Mouse (Mus musculus) c-Kit-positive CD71-positive TER-119-positive erythroid progenitor cells, embryonic 14.5 days (primary cell): Measurements from ENCODE around the gene Ralgapa2.

ENCODE experiments used
- DNase-seq: peaks from one replicate; pipeline ENCODE4 v3.0.0-alpha.2; 2013; ENCODE audit warnings: low spot score

The Ralgapa2 gene

GRCm38 (mm10) chr2:146361076-146361475 lies 151.1 kb downstream of the Ralgapa2 start:
- DNase-seq: no peak

DNA sequence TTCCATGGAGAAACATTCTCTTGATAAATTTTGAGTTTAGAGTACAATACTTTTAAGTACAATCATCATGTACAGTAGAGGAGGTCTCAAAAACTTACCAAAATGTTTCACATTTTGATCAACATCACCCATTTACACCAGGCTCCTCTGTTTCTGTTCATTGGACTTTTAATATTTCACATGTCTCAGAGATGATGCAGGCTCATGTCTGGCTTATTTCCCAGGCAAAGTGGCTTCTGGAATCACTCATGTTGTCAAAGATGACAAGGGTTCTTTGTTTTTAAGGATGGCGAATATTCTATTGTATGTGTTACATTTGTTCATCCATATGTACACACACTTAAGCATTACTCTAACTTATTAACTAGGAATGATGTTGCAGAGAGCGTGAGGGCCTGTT lies 152.5 kb downstream of the Ralgapa2 start:
- no peak for DNase-seq

- no peak for DNase-seq
Measured at GRCm38 (mm10) chr2:146356524-146356923, 155.6 kb downstream of the Ralgapa2 start.

- no peak for DNase-seq
Measured at GRCm38 (mm10) chr2:146350230-146350629, 161.9 kb downstream of the Ralgapa2 start.

DNA sequence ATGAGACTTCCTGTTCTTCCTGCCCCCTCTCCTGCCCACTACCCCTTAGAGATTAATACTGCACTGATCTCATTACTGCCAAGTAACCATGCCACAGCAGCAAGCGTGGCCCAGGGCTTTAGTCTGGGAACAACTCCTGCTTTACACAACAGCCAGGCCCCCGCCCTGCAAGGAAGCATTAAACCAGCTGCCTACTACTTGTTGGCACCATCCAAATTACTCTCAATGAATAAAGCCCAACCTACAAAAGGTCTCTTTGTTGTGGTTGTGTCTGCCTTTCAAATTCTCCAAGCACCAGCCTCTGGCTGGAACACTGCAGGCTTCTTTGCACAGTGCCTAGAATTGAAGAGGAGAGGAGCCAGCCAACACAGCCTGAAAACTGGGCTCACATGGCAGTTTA lies 164.2 kb downstream of the Ralgapa2 start:
- no peak for DNase-seq

DNA sequence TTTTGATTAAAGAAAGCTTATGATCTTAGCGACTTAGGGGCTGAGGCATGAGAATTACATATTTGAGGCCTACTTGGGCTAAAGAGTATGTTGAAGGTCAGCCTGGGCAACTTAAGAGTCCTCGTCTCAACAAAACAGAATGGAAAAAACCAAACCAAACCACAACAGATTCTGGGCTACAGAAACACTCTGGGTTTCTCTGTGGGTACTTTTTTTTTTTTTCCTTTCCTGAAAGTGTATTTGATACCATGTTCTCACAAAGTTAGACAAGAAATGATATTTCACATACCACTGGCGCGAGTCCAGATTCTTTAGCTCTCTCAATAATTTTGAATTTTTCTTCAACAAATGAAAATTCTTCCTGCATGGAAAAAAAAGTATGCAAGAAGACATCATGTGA lies 172.1 kb downstream of the Ralgapa2 start:
- no peak for DNase-seq

GRCm38 (mm10) chr2:146337540-146337939 lies 174.6 kb downstream of the Ralgapa2 start:
- no peak for DNase-seq

GRCm38 (mm10) chr2:146331894-146332476 lies 180.2 kb downstream of the Ralgapa2 start:
- no peak for DNase-seq

GRCm38 (mm10) chr2:146330772-146331281 lies 181.3 kb downstream of the Ralgapa2 start:
- no peak for DNase-seq

GRCm38 (mm10) chr2:146330101-146330500 lies 182.0 kb downstream of the Ralgapa2 start:
- DNase-seq: no peak

- no peak for DNase-seq
Measured at GRCm38 (mm10) chr2:146326654-146327053, 185.5 kb downstream of the Ralgapa2 start.

- no peak for DNase-seq
Measured at GRCm38 (mm10) chr2:146324907-146325715, 187.0 kb downstream of the Ralgapa2 start.

GRCm38 (mm10) chr2:146324140-146324906 lies 187.8 kb downstream of the Ralgapa2 start:
- DNase-seq: no peak

- no peak for DNase-seq
Measured at GRCm38 (mm10) chr2:146323528-146323927, 188.6 kb downstream of the Ralgapa2 start.

GRCm38 (mm10) chr2:146322770-146323169 lies 189.4 kb downstream of the Ralgapa2 start:
- DNase-seq: no peak

- no peak for DNase-seq
Measured at GRCm38 (mm10) chr2:146322019-146322418, 190.1 kb downstream of the Ralgapa2 start.

DNA sequence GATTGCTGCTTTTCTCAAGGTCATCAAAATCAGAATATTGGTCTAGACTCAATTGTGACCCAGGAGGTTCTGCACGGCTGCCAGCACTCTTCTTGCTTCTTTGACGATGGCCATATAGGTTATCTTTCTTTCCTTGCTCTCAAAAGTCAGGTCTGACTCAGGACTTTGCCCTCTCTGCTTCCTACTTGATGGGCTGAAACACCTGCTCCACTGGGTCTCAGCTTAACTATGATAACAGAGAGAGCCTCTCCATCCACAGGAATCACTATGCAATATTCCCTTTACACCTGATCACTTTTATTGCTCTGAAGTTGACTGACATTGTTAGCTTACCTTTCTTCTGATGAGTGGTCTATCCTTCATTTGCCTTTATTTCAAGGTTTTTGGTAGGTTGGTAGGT lies 191.5 kb downstream of the Ralgapa2 start:
- no peak for DNase-seq

- no peak for DNase-seq
Measured at GRCm38 (mm10) chr2:146314751-146315150, 197.4 kb downstream of the Ralgapa2 start.

DNA sequence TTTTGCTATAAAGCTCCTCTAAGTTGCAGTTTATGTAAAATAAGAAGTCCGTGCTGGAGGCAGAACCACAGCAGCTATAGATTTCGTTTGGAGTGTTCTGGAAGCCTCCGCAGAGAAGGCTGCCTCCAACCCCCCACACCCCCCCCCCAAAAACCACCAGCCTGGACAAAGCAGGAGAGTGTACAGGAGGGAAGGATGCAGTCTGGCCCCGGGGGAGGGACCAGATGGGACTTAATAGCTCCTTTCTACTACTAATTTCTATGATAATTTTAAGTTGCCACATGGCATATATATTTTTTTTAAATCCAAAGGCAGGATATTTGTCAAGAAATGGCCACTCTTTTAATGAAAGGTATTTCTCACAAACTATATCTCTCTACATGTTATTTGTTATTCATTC lies 198.3 kb downstream of the Ralgapa2 start:
- no peak for DNase-seq

GRCm38 (mm10) chr2:146310760-146311159 lies 201.4 kb downstream of the Ralgapa2 start:
- no peak for DNase-seq

- DNase-seq: no peak
Measured at GRCm38 (mm10) chr2:146310291-146310690, 201.9 kb downstream of the Ralgapa2 start.

DNA sequence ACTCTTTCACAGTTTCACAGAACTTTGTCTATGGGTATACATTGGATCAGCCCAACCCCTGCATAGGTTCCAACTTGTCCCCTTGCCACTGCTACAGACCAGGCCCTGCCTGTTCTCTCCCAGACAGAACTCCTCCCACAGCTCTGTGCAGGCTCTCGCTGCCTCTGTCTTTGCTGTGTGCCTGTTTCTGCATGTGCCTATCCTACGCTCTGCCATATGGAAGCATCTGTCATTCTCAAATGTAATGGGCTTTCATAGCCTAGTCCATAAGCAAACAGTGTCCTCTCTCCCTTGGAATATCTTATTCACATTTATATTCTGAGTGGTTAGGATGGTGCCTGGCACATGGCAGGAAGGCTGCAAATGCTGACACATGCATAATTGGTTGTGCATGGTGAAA lies 202.7 kb downstream of the Ralgapa2 start:
- DNase-seq: no peak

DNA sequence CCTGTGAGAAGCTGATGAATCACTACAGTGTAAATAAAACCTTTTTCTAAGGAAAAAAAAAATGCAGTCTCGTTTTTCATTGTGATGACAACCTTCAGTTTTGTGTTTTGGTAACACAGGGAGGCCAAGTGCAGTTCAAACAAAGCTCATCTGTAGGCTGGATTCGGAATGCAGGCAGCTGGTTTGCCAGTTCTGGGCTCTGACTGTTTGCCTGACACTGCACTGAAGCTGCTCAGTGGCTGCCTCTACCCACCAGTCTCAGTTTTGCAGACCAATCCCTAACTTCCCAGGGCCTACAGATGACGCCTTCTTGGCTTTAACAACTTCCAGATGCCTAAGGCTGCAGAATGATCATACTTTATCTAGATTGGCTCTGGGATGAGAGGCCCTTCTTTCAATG lies 205.1 kb downstream of the Ralgapa2 start:
- DNase-seq: no peak
